Mouse (Mus musculus): ENCODE data around the gene Fam107a. TPM values are rescaled to one million over a fixed set of nuclear protein-coding genes. Genes with fewer than 3 reads are reported as not detected.

The Fam107a gene
- polyA plus RNA-seq (2016; fragmentation: Nextera tagmentation; extraction: Ambion mirVana), result 0.43 and 0.60 TPM in 2 replicates

DNA sequence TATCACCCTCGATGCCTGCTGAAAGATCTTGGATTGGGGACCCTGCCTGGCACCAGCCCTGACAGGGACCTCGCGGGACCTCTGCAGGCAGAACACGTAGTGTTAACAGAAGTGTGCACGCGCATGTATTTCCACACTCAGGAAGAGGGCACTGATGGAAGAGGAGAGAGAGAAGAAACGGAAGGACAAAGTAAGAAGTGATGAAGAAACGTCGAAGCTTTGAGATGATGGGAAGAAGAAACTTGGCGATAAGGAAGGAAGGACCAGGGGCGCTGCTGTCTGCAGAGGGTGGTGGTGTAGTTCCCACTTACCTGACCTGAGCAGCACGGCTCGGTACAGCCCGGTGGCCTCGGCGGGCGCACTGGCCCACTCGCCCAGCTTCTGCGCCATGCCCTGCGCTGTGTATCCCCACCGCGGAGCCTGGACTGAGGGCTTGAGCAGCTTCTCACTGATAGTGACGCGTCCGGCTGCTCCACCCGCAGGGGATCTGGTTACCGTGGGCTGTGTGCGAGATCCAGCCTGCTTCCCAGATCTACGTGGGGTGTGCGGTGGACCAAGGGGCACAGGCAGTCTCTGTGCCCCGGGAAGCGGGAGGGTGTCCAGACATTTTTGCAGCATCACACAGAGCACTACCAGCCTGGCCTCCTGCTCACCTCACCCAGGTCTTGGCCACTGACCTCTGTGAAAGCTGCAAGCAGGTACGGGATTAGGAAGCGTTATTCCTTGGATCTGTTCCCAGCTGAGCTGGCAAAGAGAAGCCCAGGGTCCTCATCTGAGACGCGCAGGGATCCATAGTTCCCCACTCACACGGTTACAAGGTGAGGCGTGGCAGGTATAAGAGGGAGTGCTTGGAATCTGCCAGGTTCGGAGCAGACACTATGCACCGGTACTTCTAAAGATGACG is at the start of gene Fam107a:
Fam107a (minus strand) TSS at position 830 of the 904 bp plus-strand sequence.
- peaks cover 21% of the 10 kb centered on the region for H3K4me1 ChIP-seq
- peaks cover 47% of the 10 kb centered on the region for H3K27me3 ChIP-seq
- peak; percentile 52 for ATAC-seq (ENCODE audit: low FRiP score)
- H3K27ac ChIP-seq, result no peak within 1 kb of the TSS
- H3K9ac ChIP-seq, result peak within 1 kb of the TSS; percentile 26; the same call in 1 of the 2 replicates
- H3K36me3 ChIP-seq (replicated peaks), result no peaks in the 10 kb centered on the region
- H3K4me3 ChIP-seq (replicated peaks), result peak within 1 kb of the TSS; percentile 26
- no peaks in the 10 kb centered on the region for H3K9me3 ChIP-seq
- 13% methylated on average over 40 of the region's 41 CpGs for WGBS
- H3K4me2 ChIP-seq, result peak within 1 kb of the TSS; percentile 49

DNA sequence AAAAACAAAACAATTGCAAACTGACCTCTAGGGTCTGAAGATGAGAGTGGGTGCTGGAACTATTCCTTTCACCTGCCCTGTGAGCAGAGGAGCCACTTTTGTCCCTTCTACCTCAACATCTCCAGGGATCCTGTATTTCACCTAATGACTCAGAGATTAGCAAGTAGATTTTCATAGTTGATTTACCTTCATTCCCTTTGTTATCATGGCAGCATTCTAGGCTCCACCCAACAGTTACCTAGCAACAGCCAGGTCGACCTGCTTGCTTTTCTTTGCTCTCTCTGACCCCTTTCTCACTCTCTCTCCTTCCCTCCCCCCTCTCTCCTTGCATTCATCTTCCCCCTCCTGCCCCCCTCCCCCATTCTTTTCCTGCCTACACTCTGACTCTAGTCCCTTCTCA is 49.3 kb upstream of the Fam107a start:
- Histone ChIP-seq H3K27me3 (no peaks in the 10 kb centered on the region), H3K9ac (no peak overlapping the region), H3K4me3 (replicated peaks) (no peak overlapping the region), H3K4me1 (peaks cover 14% of the 10 kb centered on the region), H3K27ac (no peak overlapping the region), H3K4me2 (no peak overlapping the region), H3K9me3 (no peaks in the 10 kb centered on the region), H3K36me3 (replicated peaks) (no peaks in the 10 kb centered on the region)
- 0% methylated on average over 1 of the region's 1 CpGs for WGBS
- ATAC-seq (ENCODE audit: low FRiP score), result no peak

DNA sequence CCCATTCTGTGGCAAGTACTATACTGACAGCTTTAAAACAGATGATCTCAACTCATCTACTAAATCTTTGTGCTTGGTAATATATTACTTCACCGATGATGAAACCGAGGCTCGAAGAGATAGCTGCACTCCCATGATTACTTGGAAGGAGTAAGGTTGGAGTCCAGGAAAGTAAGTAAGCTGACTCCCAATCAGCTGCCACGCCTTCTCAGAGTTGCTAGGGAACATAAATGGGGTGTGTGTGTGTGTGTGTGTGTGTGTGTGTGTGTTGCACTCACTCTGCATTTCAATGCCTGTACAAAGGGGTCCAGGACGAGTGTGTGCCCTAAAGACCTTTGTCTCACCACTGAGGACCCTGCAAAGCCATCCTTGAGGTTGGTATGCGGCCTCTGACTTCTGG is 48.0 kb upstream of the Fam107a start:
- no peaks in the 10 kb centered on the region for H3K36me3 ChIP-seq (replicated peaks)
- H3K9ac ChIP-seq, result no peak overlapping the region
- H3K27me3 ChIP-seq, result no peaks in the 10 kb centered on the region
- ATAC-seq (ENCODE audit: low FRiP score), result no peak
- peaks cover 14% of the 10 kb centered on the region for H3K4me1 ChIP-seq
- no peak overlapping the region for H3K4me3 ChIP-seq (replicated peaks)
- no peak overlapping the region for H3K4me2 ChIP-seq
- H3K9me3 ChIP-seq, result no peaks in the 10 kb centered on the region
- H3K27ac ChIP-seq, result no peak overlapping the region
- 77% methylated on average over 6 of the region's 6 CpGs for WGBS

DNA sequence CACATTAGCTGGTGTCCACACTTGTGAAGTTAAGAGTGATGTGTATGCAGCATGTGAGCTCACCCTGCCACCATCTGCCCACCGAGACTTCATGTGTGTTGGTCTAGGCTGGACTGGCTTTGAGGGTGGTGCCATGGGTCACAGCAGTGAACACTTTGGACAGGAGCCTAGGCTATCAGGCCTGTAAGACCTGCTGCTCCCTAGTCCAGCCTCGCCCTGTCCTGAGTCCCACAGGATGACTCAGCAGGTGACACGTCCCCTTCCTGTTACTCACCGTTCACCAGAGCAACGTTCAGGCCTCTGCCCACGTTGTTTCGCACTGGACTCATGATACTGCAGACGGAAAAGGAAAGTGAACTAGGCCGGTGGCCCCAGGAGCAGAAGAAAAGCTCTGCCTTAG is 39.0 kb upstream of the Fam107a start:
- Histone ChIP-seq H3K27ac (no peak overlapping the region), H3K36me3 (replicated peaks) (no peaks in the 10 kb centered on the region), H3K9ac (no peak overlapping the region), H3K9me3 (no peaks in the 10 kb centered on the region), H3K4me2 (no peak overlapping the region), H3K4me1 (no peaks in the 10 kb centered on the region), H3K4me3 (replicated peaks) (no peak overlapping the region), H3K27me3 (no peaks in the 10 kb centered on the region; the same call in 1 of the 2 replicates)
- WGBS, result 89% methylated on average over 9 of the region's 9 CpGs
- ATAC-seq (ENCODE audit: low FRiP score), result 0 out of 2 replicates have a peak, but pooled peaks have one; percentile 41

DNA sequence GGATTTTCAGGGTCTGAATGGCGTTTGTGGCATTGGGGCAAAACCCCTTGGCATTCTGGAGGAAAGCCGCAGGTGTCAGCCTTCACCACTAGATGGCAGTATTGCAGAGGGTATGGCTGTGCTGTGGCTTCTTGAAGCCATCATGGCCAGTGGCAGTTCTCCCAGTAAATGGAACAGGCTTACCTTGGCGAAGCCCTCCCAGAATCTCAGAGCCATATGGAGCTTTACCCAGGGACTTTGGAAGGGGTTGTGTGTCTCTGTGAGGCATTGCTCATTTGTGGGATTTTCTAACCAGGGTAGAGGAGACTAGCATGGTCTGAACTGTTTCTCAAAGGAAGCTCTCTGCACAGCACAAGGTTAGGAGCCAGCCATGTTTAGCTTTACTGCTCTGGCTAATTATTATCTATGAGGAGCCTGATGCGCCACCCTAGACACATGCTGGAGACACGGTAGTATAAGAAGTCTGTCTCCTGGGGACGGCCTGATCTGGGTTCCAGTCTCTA is 38.2 kb upstream of the Fam107a start:
- Histone ChIP-seq H3K9me3 (no peaks in the 10 kb centered on the region), H3K4me2 (no peak overlapping the region), H3K27me3 (no peaks in the 10 kb centered on the region; the same call in 1 of the 2 replicates), H3K4me3 (replicated peaks) (no peak overlapping the region), H3K9ac (no peak overlapping the region), H3K36me3 (replicated peaks) (no peaks in the 10 kb centered on the region), H3K4me1 (no peaks in the 10 kb centered on the region), H3K27ac (no peak overlapping the region)
- peak; percentile 67; the same call in 1 of the 2 replicates for ATAC-seq (ENCODE audit: low FRiP score)
- 40% methylated on average over 6 of the region's 6 CpGs for WGBS

DNA sequence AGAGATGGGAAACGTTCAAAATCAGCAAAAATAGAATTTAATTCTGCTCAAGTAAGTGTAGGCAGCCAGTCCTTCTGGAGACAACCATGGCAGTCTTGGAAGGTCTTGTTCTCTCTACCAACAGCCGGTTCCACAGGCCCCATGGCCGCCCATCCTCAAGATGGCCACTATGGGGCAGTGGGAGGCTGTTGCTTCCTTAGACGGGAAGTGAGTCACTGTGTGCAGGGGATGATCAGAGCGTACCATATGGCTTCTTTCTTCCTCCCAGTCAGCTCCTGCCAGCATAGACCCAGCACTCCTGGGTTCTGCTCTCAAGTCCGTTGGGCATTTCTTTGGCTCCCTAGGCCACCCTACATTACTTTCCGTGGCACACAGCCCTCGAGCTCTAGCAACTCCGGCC is 31.1 kb upstream of the Fam107a start:
- H3K4me1 ChIP-seq, result no peaks in the 10 kb centered on the region
- H3K36me3 ChIP-seq (replicated peaks), result no peaks in the 10 kb centered on the region
- no peak overlapping the region for H3K4me3 ChIP-seq (replicated peaks)
- H3K27me3 ChIP-seq, result no peaks in the 10 kb centered on the region
- no peaks in the 10 kb centered on the region for H3K9me3 ChIP-seq
- 77% methylated on average over 9 of the region's 9 CpGs for WGBS
- H3K4me2 ChIP-seq, result no peak overlapping the region
- no peak for ATAC-seq (ENCODE audit: low FRiP score)
- no peak overlapping the region for H3K27ac ChIP-seq
- H3K9ac ChIP-seq, result no peak overlapping the region

DNA sequence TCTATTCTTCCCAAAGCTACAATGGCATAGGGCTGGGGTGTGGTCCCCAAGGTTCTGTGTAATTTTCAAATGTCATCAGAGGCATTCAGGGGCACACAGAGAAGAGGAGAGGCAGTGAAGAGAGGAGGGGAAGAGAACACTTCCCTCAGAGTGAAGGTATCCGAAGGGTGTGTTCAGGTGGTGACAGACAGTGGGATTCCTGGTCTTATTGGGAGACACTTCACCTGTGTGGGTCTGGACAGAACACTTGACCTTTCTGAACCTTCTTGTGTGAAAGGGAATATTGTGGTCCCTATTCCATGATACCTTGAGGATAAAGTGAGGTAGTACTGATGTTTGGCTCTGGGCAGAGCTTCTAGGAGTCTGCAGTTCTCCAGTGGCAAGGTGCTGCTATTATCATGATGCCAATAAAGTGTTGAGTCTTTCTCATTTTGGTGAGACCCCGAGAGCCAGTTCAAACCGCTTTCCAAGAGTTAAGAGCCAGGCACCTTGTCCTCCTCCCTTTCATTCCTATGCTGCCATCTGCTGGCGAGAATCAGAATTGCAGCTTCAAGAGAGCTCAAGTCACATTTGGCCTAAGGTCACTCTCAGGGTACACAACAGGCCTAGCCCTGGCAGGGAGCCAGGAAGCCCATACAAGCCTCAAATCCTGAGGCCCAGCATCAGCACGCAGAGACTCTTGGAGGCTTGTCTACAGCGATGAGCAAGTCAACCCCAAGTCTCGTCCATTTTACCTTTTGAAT is 28.6 kb upstream of the Fam107a start:
- Histone ChIP-seq H3K4me2 (no peak overlapping the region), H3K9me3 (no peaks in the 10 kb centered on the region), H3K4me3 (replicated peaks) (no peak overlapping the region), H3K36me3 (replicated peaks) (no peaks in the 10 kb centered on the region), H3K9ac (no peak overlapping the region), H3K4me1 (no peaks in the 10 kb centered on the region), H3K27ac (no peak overlapping the region), H3K27me3 (no peaks in the 10 kb centered on the region)
- ATAC-seq (ENCODE audit: low FRiP score), result peak; percentile 56
- WGBS, result 21% methylated on average over 7 of the region's 7 CpGs

DNA sequence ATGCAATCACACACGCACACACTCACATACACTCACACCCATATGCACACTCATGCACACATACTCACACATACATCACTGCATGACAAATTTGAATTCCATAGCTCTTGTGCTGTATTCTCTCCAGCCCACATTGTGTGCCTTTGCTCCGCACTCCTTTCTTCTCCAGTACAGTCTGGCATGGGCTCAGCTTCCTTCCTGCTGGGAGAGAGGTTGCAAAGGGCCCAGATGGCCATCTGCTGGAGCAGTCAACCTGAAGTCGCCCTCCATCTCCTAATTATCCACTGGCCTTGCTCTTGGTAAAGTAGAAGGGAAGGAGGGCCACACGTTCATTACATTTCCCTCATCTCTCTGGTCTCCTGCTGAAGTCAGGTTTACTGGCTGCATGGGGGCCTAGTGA is 27.7 kb upstream of the Fam107a start:
- Histone ChIP-seq H3K9me3 (no peaks in the 10 kb centered on the region), H3K4me2 (no peak overlapping the region), H3K9ac (no peak overlapping the region), H3K27me3 (no peaks in the 10 kb centered on the region), H3K4me3 (replicated peaks) (no peak overlapping the region), H3K36me3 (replicated peaks) (no peaks in the 10 kb centered on the region), H3K27ac (no peak overlapping the region), H3K4me1 (no peaks in the 10 kb centered on the region)
- ATAC-seq (ENCODE audit: low FRiP score), result no peak
- 66% methylated on average over 4 of the region's 4 CpGs for WGBS

DNA sequence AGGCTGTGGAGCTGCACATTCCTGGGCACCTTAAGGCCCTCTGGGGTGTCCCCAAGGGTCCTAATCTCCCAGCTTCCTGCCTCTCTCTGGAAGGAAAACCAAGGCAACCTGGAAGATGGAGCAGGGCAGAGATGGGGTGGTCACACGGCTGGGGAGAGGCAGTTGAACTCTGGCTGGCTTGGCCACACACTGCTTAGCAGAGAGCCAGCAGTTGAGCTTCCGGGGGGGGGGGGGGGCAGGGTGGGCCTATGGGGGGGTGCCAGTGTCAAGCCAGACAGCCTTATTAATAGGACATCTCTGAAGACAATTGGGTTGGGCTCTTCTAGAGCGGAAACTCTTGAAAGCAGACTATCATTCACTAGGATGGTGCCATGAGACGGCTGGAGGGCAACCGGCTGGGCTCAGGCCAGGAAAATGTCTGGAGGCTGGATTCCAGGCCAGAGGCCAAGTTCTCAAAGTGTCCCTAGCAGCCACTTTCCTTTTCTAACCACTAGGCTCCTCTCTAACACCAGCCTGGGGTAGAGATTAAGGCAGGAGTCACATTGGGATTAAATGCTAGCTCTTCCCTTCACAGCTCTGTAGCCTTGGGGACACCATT is 24.8 kb upstream of the Fam107a start:
- Histone ChIP-seq H3K9me3 (no peaks in the 10 kb centered on the region), H3K4me1 (no peaks in the 10 kb centered on the region), H3K4me3 (replicated peaks) (no peak overlapping the region), H3K36me3 (replicated peaks) (no peaks in the 10 kb centered on the region), H3K9ac (no peak overlapping the region), H3K27ac (no peak overlapping the region), H3K27me3 (no peaks in the 10 kb centered on the region), H3K4me2 (no peak overlapping the region)
- WGBS, result 87% methylated on average over 5 of the region's 5 CpGs
- no peak for ATAC-seq (ENCODE audit: low FRiP score)

DNA sequence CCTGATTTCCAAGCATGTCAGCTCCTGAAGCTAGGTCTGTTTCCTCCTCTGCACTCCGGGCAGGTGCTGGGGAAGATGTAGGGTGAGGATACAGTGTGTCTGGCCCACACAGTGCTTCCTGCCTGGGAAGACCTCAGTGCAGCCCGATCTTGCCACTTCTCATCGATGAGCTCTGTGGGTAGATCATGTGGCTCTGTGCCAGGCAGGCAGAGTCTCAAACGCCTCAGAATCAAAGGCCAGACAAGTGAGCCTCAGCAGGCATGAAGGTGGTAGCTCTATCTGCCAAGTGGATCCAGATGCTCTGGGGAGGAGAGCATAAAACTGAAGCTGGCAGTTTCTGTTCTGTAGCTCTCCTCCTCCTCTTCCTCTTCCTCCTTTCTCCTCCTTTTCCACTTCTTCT is 22.4 kb upstream of the Fam107a start:
- WGBS, result 75% methylated on average over 4 of the region's 4 CpGs
- no peaks in the 10 kb centered on the region for H3K27me3 ChIP-seq

DNA sequence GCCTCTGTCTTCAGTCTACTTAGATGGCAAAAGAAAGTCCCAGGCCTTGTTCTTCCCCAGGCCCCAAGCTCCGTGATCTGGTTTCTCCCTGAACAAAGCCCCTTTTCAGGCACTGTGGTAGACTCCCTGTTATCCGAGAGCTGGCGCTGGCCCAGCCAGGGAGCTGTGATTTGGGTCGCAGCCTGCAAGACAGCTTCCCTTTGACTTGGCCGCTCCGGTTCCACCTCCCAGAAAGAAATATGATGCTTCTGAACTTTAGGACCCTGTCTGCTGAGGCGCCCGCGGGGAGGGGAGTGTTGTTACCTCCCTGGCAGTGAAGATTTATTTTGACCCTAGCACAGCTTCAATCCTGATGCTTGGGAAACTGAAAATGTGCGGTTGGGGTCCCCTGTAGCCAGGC is 18.1 kb upstream of the Fam107a start:
- H3K27ac ChIP-seq, result no peak overlapping the region
- 0 out of 2 replicates have a peak, but pooled peaks cover 6% of the 10 kb centered on the region for H3K4me1 ChIP-seq
- ATAC-seq (ENCODE audit: low FRiP score), result no peak
- H3K9ac ChIP-seq, result no peak overlapping the region
- no peaks in the 10 kb centered on the region for H3K27me3 ChIP-seq
- no peak overlapping the region for H3K4me3 ChIP-seq (replicated peaks)
- H3K36me3 ChIP-seq (replicated peaks), result no peaks in the 10 kb centered on the region
- H3K9me3 ChIP-seq, result no peaks in the 10 kb centered on the region
- H3K4me2 ChIP-seq, result no peak overlapping the region
- 74% methylated on average over 10 of the region's 10 CpGs for WGBS

More for the DNA sequence above, 22.4 kb upstream of the Fam107a start:
- no peaks in the 10 kb centered on the region for H3K36me3 ChIP-seq (replicated peaks)
- H3K4me2 ChIP-seq, result no peak overlapping the region
- H3K4me3 ChIP-seq (replicated peaks), result no peak overlapping the region
- no peak overlapping the region for H3K9ac ChIP-seq
- ATAC-seq (ENCODE audit: low FRiP score), result no peak
- no peaks in the 10 kb centered on the region for H3K4me1 ChIP-seq
- H3K9me3 ChIP-seq, result no peaks in the 10 kb centered on the region
- no peak overlapping the region for H3K27ac ChIP-seq

DNA sequence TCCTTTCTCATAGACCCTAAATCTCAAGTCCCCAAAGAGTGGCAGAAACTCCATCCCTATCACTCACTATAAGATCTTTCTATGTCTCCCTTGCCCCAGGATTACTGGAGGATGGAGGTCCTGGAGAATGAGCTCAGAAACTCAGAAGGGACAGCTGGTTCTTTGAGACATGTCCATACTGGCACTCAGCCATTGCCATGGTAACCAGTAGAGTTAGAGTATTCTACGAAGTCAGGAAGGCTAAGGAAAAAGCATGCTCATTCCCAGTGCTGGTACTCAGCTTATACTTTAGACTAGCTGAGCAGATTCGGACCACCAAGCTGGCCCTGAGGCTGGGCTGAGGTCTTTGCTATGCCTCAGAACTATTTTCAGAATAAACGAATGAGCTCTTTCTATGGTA is 16.7 kb upstream of the Fam107a start:
- H3K4me3 ChIP-seq (replicated peaks), result no peak overlapping the region

More for the DNA sequence above, 16.7 kb upstream of the Fam107a start:
- H3K36me3 ChIP-seq (replicated peaks), result no peaks in the 10 kb centered on the region
- no peak for ATAC-seq (ENCODE audit: low FRiP score)
- peaks cover 12% of the 10 kb centered on the region for H3K4me1 ChIP-seq
- no peak overlapping the region for H3K9ac ChIP-seq
- no peak overlapping the region for H3K27ac ChIP-seq
- no peaks in the 10 kb centered on the region for H3K9me3 ChIP-seq
- 89% methylated on average over 3 of the region's 3 CpGs for WGBS
- no peaks in the 10 kb centered on the region for H3K27me3 ChIP-seq
- H3K4me2 ChIP-seq, result no peak overlapping the region
